Mouse (Mus musculus) heart, adult 2 months (tissue): Measurements from ENCODE around the gene Cnbd2. TPM values are rescaled to one million over a fixed set of nuclear protein-coding genes. Genes with fewer than 3 reads are reported as not detected.

Source experiments
- DNase-seq, 2 experiments: peaks; one replicate each; pipeline ENCODE4 v3.0.0; 2021
- H3K27ac ChIP-seq: fragments of 200-600 bp; 2 replicates; pipeline ENCODE4 v1.8.1; 2022
- H3K27me3 ChIP-seq: fragments of 200-500 bp; 2 replicates; pipeline ENCODE4 v1.6.1; 2012; ENCODE audit warnings: mild to moderate bottlenecking, low read length, inconsistent platforms, mixed read lengths; ENCODE audit not compliant: control insufficient read depth, insufficient read depth
- H3K36me3 ChIP-seq: fragments of 200-500 bp; 2 replicates; pipeline ENCODE4 v1.6.1; 2012; ENCODE audit warnings: low read length, inconsistent platforms; ENCODE audit not compliant: control insufficient read depth, insufficient read depth
- H3K4me1 ChIP-seq: fragments of 200-500 bp; 2 replicates; pipeline ENCODE4 v1.6.1; 2011; ENCODE audit warnings: low read length; ENCODE audit not compliant: control insufficient read depth, insufficient read depth
- H3K4me3 ChIP-seq: fragments of 200-600 bp; 2 replicates; pipeline ENCODE4 v1.8.1; 2022
- H3K79me2 ChIP-seq: fragments of 200-500 bp; replicated peaks from 2 replicates; pipeline ENCODE4 v1.6.1; 2012; ENCODE audit warnings: mild to moderate bottlenecking, inconsistent platforms, low read length, moderate library complexity, mixed read lengths; ENCODE audit not compliant: control insufficient read depth, insufficient read depth
- H3K9ac ChIP-seq: fragments of 200-500 bp; 2 replicates; pipeline ENCODE4 v1.6.1; 2012; ENCODE audit warnings: low read depth, mild to moderate bottlenecking, control low read depth, inconsistent platforms, low read length, mixed read lengths
- CTCF ChIP-seq: fragments of 200-600 bp; IDR thresholded peaks from 2 replicates; pipeline ENCODE4 v1.8.1; 2022; ENCODE audit warnings: antibody characterized with exemption, mild to moderate bottlenecking, moderate library complexity
- EP300 ChIP-seq: fragments of 200-500 bp; IDR thresholded peaks from 2 replicates; pipeline ENCODE4 v1.6.1; 2011; ENCODE audit warnings: low read depth, low read length, control low read depth; ENCODE audit not compliant: insufficient read depth
- POLR2A ChIP-seq: fragments of 200-500 bp; IDR thresholded peaks from 2 replicates; pipeline ENCODE4 v1.6.1; 2011; ENCODE audit warnings: mild to moderate bottlenecking, low read depth, low read length, control low read depth; ENCODE audit not compliant: insufficient read depth
- WGBS: fragments of 180-500 bp; shearing (Covaris S2); methylation state at CpG from one replicate; pipeline ENCODE4 v1.1.7; 2018; 5-methylcytosine and 5-hydroxymethylcytosine counted together
- intact Hi-C: fragments of 180-260 bp; cut with DNase I; formaldehyde crosslinking; loops from one replicate; pipeline ENCODE4 v1.15.1; 2025
- polyA plus RNA-seq: library from polyadenylated mRNA; depleted of rRNA; stranded (reverse); fragments of >200 nt; gene quantifications from 2 replicates; pipeline ENCODE4 v1.2.3, GENCODE M21; 2012
- total RNA-seq, 2 experiments: library from RNA; stranded (reverse); gene quantifications; 2 replicates each; pipeline ENCODE4 v1.2.3; 2021

Cnbd2 gene
- total and polyA plus RNA-seq, 3 experiments: 0.89 to 1.0 (median 0.92) TPM

DNA sequence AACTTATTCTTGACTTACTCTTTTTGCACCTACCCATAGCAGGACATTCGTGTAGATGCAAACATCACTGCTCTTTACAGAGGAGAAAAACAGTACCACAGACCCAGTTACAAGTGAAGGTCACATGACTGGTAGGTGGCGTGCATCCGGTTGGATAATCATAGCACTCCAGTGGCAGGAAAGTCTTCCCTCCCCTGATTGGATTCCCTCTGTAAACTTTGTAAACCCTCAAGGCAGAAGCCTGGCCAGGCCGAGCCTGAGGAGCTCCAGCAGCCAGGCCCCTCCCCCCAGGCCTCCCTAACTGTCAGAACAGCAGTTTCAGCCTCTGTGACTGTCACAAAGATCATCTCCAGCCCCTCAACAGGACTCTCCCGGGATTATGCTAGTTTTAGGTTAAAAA lies 12.6 kb downstream of the Cnbd2 start:
- no peaks in the 10 kb centered on the region for H3K36me3 ChIP-seq

DNA sequence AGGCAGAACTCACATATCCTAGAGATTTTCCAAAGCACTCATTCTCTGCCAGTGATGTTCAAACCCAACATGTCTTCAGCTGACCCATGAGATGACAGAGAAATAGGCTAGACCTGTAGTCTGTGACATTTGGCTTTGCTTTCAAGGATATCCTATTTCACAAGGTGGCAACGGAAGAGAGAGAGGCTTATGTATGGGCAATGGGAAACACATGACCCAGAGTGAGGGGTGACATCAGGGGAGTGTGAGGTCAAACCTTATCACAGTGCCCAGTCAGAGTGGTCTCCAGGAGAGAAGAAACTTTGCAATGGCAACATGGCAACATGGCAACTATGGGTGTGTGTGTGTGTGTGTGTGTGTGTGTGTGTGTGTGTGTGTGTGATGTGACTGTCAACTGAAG lies 18.6 kb downstream of the Cnbd2 start:
- Histone ChIP-seq H3K27ac (no peak overlapping the region), H3K79me2 (no peaks in the 10 kb centered on the region), H3K4me1 (no peaks in the 10 kb centered on the region), H3K27me3 (no peaks in the 10 kb centered on the region), H3K4me3 (no peak overlapping the region), H3K36me3 (no peaks in the 10 kb centered on the region), H3K9ac (no peak overlapping the region)
- WGBS: 76% methylated on average over 1 of the region's 1 CpGs
- no peak for DNase-seq
- intact Hi-C loops: no loop called here
- TF ChIP-seq POLR2A (no peak), CTCF (no peak), EP300 (no peak)

More for the DNA sequence above, 12.6 kb downstream of the Cnbd2 start:
- Histone ChIP-seq H3K79me2 (no peaks in the 10 kb centered on the region), H3K4me3 (no peak overlapping the region), H3K27me3 (no peaks in the 10 kb centered on the region), H3K9ac (no peak overlapping the region), H3K4me1 (peaks cover 3% of the 10 kb centered on the region), H3K27ac (peak overlapping the region; percentile 32)
- TF ChIP-seq EP300 (no peak), CTCF (no peak), POLR2A (no peak)
- peak; percentile 54 to 64 for DNase-seq
- intact Hi-C loops: no loop called here
- 22% methylated on average over 5 of the region's 5 CpGs for WGBS

DNA sequence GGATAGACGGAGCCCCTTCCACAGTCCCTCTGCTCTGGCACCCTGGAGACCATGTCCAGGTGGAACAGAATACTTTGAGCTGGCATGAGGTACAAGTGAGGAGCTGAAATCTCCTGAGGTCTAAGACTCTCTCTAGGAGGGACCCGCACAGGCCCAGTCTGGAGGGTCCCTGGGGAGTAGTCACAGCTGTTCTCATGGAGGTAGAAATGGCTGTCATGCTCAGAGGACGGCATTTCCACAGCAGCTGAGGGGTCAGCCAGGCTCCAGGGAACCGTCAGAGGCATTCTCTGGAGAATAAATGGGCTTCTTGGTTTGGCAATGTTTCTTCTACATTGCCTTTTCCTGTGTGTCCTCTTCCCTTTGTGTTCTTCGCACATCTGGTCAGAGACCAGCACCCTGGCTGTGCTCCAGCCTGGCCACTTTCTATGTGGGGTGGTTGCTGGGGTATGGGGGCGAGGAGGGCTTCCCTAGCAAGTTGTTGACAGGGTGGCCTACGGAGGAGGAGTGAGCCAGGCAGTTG lies 19.4 kb downstream of the Cnbd2 start:
- H3K27me3 ChIP-seq: no peaks in the 10 kb centered on the region
- no peaks in the 10 kb centered on the region for H3K4me1 ChIP-seq
- H3K79me2 ChIP-seq: no peaks in the 10 kb centered on the region
- H3K27ac ChIP-seq: no peak overlapping the region
- H3K9ac ChIP-seq: no peak overlapping the region
- DNase-seq: no peak
- no peak overlapping the region for H3K4me3 ChIP-seq
- WGBS: 65% methylated on average over 7 of the region's 7 CpGs
- no peaks in the 10 kb centered on the region for H3K36me3 ChIP-seq
- no peak for TF ChIP-seq EP300
- TF ChIP-seq CTCF: no peak
- no peak for TF ChIP-seq POLR2A
- intact Hi-C loops: no loop called here

DNA sequence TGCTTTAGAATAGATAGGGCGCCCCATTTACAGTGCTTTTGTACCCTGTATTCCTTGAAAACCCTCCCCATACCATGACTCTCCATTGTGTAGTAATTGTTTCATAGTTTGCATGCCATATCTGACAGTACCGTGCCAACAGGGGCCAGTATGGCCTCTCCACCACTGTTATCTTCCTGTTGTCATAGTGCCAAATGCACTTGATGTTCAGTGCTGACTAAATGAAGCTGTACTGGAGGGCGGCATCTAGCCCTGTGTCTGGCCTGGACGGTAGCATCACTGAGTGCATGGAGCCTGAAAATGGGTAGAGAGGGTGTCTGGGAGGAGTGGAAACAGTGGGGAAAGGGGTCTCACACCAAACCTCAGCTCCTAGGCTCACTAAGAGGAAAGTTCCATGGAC lies 28.0 kb downstream of the Cnbd2 start:
- intact Hi-C loops: loop anchor here (5.0 kb wide), 1 partner anchor 117 kb away; no protein-coding TSS in a partner anchor
- WGBS: 70% methylated on average over 4 of the region's 4 CpGs
- H3K4me1 ChIP-seq: no peaks in the 10 kb centered on the region

DNA sequence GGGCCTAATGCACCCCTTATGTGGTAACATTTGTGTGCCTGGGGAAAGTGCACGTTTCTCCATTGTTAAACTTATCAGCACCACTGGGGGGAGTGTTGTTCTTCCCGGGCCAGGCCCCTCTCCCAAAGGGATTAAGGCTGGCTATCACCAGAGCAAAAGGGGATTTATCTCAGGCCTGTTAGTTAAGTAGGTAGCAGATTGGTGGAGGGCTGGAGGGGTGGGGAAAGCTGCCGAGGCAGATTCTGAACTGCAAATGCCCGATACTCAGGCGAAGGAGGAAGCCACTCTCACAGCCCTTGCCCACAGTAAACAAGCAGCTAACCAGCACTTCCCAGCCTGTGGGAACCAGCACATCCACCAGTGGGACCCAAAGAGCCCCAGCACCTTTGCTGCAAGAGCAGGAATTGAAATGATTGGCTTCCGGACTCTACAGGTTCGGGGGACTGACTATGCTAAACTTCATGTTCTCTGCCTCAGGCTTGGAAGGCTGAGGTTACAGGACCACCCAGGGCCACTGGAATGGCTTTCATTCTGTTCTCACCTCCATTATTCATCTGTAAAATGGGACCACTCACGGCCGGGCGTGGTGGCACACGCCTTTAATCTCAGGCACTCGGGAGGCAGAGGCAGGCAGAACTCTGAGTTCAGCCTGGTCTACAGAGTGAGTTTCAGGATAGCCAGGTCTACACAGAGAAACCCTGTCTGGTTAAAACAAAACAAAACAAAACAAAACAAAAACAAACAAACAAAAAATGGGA lies 32.9 kb downstream of the Cnbd2 start:
- 57% methylated on average over 12 of the region's 12 CpGs for WGBS
- Histone ChIP-seq H3K27ac (no peak overlapping the region), H3K27me3 (no peaks in the 10 kb centered on the region), H3K4me1 (no peaks in the 10 kb centered on the region), H3K9ac (no peak overlapping the region), H3K36me3 (no peaks in the 10 kb centered on the region), H3K79me2 (no peaks in the 10 kb centered on the region), H3K4me3 (no peak overlapping the region)
- intact Hi-C loops: loop anchor here (1.0 to 5.0 kb wide), 2 partner anchors 112 to 171 kb away; no protein-coding TSS in a partner anchor
- peak; percentile 13 to 35 for DNase-seq
- no peak for TF ChIP-seq POLR2A
- TF ChIP-seq CTCF: peak; percentile 75

More for the DNA sequence above, 28.0 kb downstream of the Cnbd2 start:
- Histone ChIP-seq H3K9ac (no peak overlapping the region), H3K36me3 (no peaks in the 10 kb centered on the region), H3K27ac (no peak overlapping the region), H3K4me3 (no peak overlapping the region), H3K27me3 (no peaks in the 10 kb centered on the region), H3K79me2 (no peaks in the 10 kb centered on the region)
- TF ChIP-seq POLR2A (no peak), EP300 (no peak), CTCF (no peak)
- no peak for DNase-seq

DNA sequence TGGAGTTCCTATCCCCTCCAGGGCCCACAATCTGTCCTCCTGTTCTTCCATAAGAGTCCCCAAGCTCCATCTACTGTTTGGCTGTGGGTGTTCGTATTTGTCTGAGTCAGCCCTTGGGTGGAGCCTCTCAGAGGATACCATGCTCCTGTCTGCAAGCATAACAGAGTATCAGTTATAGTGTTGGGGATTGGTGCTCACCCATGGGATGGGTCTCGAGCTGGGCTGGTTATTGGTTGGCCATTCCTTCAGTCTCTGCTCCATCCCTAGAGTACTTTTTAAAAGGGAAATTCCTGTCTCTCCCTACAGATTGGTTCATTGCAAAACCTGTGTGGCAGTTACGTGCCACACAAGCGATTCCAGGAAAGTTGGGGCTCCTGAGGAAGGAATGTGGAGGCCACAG lies 36.7 kb downstream of the Cnbd2 start:
- Histone ChIP-seq H3K4me1 (peaks cover 3% of the 10 kb centered on the region; the same call in 1 of the 2 replicates), H3K9ac (no peak overlapping the region), H3K79me2 (no peaks in the 10 kb centered on the region), H3K27me3 (no peaks in the 10 kb centered on the region), H3K27ac (no peak overlapping the region), H3K36me3 (no peaks in the 10 kb centered on the region), H3K4me3 (no peak overlapping the region)
- WGBS: 85% methylated on average over 4 of the region's 4 CpGs
- TF ChIP-seq POLR2A: no peak
- TF ChIP-seq EP300: no peak
- TF ChIP-seq CTCF: no peak
- intact Hi-C loops: no loop called here
- DNase-seq: no peak
